Mouse (Mus musculus): ENCODE data around the gene Cacna1d. TPM values are rescaled to one million over a fixed set of nuclear protein-coding genes. Genes with fewer than 3 reads are reported as not detected.

Cacna1d gene
- total RNA-seq, 4 experiments from 2014 or later, result 0.05 to 0.19 (median 0.19) TPM; not detected in 1

GRCm38 (mm10) chr14:30219851-30220250 is 271.4 kb downstream of the Cacna1d start:
- no peak for DNase-seq (ENCODE audit: low spot score in 2 of 2)

DNA sequence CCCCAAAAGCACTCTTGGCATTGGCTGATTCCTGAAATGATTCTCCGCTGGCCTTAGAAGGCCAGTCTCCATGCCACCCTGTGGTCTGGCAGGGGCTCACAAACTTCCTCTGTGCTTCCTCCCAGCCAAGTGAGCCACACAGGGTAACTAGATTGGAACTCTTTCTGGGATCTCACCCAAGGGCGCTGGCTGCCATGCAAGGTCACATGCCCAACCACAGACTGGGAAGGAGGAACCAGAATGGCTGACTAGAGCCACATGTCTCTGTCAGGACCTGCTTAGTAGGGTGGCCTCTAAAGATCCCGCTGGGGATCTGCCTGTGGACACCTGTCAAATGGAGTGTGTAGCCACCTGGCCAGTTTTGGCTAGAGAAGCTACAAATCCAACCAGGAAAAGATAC is 273.1 kb downstream of the Cacna1d start:
- DNase-seq (ENCODE audit: low spot score in 2 of 2), result peak; percentile 45 to 71

GRCm38 (mm10) chr14:30217124-30217523 is 274.1 kb downstream of the Cacna1d start:
- no peak for DNase-seq (ENCODE audit: low spot score in 2 of 2)

DNA sequence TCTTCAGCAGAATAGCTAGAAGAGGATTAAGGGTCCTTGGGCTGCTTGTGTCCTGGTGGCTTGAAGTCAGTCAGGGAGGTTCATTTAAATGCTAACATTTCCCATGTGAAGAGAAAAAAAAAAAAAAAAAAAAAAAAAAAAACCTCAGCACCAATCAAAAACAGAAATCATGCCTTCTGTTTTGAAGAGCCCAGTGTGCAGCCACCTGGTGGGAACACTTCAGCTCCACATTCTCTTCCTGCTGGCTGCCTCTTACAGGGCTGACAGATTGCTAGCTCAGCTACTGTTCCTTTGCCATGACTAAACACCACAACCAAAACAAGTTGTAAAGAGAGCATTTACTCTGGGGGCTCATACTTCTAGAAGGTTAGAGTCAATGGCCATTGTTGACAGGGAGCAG is 283.1 kb downstream of the Cacna1d start:
- no peak for DNase-seq (ENCODE audit: low spot score in 2 of 2)

- no peak for DNase-seq (ENCODE audit: low spot score in 2 of 2)
Measured at GRCm38 (mm10) chr14:30205821-30206220, 285.4 kb downstream of the Cacna1d start.

- no peak for DNase-seq (ENCODE audit: low spot score in 2 of 2)
Measured at GRCm38 (mm10) chr14:30204526-30204925, 286.7 kb downstream of the Cacna1d start.

DNA sequence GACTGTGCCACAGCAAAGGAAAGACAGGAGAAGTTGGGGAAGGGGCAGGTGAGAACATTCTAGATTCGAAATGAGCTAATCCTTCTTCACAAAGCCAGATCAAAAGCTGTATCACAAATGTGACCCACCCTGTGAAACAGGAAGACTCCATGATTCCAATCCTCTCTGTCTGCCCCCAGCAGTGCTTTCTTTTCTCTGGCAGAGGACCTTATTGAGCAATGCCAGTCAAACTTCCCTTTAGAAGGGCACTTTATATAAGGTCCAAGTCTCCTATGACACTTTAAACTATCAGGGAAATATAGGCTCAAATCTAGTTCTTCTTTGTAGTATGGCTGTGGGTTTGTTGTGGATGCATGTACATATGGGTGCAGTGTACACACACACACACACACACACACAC is 290.9 kb downstream of the Cacna1d start:
- DNase-seq (ENCODE audit: low spot score in 2 of 2), result no peak

GRCm38 (mm10) chr14:30198882-30199281 is 292.4 kb downstream of the Cacna1d start:
- no peak for DNase-seq (ENCODE audit: low spot score in 2 of 2)

DNA sequence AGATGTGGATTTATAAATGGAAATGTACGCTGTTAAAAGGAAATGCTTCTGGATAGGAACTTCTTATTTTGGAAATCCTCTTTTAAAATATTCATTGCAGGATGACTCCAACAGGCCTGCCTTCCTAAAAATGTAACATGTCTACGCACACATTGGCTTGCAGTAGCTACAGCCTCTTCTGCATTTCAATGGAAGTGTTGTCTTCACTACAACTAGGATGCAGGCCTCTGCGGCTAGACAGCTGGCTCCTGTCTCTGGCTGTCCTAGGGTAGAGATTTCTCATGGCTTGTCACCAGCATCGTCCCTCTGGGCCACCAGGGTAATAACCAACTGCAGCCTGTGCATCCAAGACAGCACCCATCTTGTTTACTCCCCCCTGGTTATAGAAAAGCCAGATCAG is 293.1 kb downstream of the Cacna1d start:
- no peak for DNase-seq (ENCODE audit: low spot score in 2 of 2)

DNA sequence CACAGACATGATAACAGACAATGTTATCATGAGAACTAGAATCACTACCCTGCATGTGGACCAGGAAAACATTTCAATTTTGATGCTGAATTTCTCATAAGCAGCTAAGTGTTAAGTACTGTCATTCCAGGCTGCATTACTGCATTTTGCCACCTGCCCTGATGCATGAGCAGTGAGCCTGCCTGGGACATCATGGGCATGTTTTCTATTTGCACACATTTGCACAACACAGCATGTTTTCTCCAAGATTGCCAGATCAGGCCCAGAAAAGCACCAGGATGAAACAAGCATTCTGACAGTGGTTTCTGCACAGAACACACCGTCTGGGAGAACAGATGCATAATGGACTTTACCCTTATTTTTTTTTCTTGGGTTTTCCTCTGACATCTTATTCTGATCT is 294.3 kb downstream of the Cacna1d start:
- DNase-seq (ENCODE audit: low spot score in 2 of 2), result no peak

DNA sequence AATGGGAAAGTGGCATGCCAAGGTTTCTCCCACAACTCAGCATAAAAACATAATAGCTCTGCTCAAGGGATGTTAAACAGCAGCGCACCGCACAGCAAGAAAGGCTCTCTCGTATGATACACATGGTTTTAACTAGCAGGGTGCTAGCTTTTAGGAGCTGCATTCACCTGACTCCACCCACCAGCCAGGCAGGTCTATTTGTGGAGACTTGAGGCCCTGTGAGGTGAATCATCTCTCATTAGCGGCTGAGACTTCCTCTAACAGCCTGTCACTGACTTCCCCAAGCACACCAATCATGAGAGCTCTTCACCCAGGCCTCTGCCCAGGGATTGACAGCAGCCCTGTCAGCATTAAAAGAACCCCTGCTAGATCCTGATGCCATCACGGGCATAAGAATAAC is 295.0 kb downstream of the Cacna1d start:
- no peak for DNase-seq (ENCODE audit: low spot score in 2 of 2)

- DNase-seq (ENCODE audit: low spot score in 2 of 2), result peak in 1 of 2 experiments; percentile 1
Measured at GRCm38 (mm10) chr14:30190308-30190971, 300.8 kb downstream of the Cacna1d start.

GRCm38 (mm10) chr14:30185616-30186274 is 305.5 kb downstream of the Cacna1d start:
- no peak for DNase-seq (ENCODE audit: low spot score in 2 of 2)

GRCm38 (mm10) chr14:30184445-30185152 is 306.7 kb downstream of the Cacna1d start:
- no peak for DNase-seq (ENCODE audit: low spot score in 2 of 2)

GRCm38 (mm10) chr14:30184013-30184412 is 307.2 kb downstream of the Cacna1d start:
- DNase-seq (ENCODE audit: low spot score in 2 of 2), result no peak

GRCm38 (mm10) chr14:30182624-30183524 is 308.4 kb downstream of the Cacna1d start:
- no peak for DNase-seq (ENCODE audit: low spot score in 2 of 2)

DNA sequence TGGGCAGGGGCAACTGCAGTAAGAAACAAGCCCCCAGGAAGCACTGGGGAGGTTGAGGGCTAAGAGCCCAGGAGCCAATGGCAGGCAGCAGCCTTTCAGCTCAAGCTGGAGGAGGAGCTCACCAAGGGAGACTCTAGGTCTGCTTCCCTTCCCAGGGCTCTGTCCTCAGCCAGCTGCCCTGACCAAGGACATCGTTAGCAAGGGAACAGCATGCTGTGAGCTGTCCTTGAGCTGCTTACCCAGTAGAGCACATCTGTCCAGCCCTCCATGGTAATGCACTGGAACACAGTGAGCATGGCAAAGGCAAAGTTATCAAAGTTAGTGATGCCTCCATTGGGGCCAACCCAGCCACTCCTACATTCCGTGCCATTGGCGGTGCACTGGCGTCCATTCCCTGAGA is 312.9 kb downstream of the Cacna1d start:
- no peak for DNase-seq (ENCODE audit: low spot score in 2 of 2)

GRCm38 (mm10) chr14:30177850-30178249 is 313.4 kb downstream of the Cacna1d start:
- DNase-seq (ENCODE audit: low spot score in 2 of 2), result no peak

DNA sequence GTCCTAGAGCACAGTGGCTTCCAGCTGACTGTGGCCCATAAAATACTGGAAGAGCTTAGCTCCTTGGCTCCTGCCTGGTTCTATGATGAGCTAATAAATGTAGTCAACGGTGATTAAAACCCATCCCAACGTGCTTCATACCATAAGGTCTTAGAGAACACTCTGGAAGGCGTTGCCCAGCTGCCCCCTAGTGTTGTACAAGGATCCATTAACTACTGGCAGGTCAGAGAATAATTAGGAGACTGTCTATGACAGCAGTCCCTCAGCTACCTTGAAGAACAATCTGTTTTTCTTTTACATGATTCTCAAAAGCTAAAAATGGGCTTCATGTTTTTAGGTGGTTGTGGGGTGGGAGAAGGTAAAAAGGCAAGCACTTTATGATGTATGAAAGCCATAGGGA is 315.9 kb downstream of the Cacna1d start:
- DNase-seq (ENCODE audit: low spot score in 2 of 2), result no peak

GRCm38 (mm10) chr14:30172821-30173755 is 318.2 kb downstream of the Cacna1d start:
- no peak for DNase-seq (ENCODE audit: low spot score in 2 of 2)
